Mouse (Mus musculus) erythroblast, embryonic 14.5 days (primary cell): ENCODE results near the gene Tmed1.

Experiments used
- GATA1 ChIP-seq: IDR thresholded peaks from 2 replicates; pipeline ENCODE4 v1.6.1; 2012; ENCODE audit warnings: low read length, inconsistent platforms, mixed read lengths
- TAL1 ChIP-seq: IDR thresholded peaks from 3 replicates; pipeline ENCODE4 v1.6.1; 2012; ENCODE audit warnings: low read length, inconsistent platforms, mixed read lengths

GRCm38 (mm10) chr9:21472913-21473312, 37.1 kb downstream of the Tmed1 start:
- no peak for TF ChIP-seq GATA1
- TF ChIP-seq TAL1: no peak
